Mouse (Mus musculus): ENCODE data around the gene Ipmk. TPM values are rescaled to one million over a fixed set of nuclear protein-coding genes. Genes with fewer than 3 reads are reported as not detected.

Gene Ipmk
- total RNA-seq, 2 experiments from 2014 or later, result 12.8 to 14.6 TPM

DNA sequence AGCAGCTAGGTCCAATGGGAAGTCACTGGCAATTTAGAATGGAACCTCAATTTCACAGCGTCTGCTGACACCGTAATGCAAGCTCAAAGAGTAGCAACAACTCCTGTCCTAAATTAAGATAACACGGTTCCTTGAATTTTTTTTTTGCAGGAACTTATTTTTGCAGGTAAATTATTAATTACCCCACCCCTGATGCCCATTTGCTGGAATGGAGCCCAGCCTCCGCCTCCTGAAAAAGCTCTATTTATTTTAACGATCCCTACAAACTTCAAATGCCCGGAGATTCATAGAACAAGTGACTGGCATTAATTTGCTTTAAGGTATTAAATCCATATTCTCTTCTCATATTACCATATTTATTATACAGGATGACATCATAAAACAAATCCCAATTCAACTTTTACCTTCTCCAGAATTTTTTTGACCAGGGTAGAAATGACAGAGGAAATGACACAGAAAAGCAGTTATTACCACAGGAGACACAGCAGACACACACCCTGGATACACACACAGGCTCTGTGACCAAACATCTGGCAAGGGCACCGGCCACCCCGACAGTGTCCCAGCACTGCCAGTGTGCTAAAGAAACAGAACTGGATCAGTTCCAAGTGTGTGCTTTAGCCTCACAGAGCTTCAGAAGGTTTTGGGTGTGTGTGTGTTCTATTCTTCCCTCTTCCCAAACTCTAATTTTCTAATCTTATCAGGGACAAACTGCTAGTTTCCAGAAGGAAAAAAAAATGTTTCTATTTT is 9.2 kb upstream of the Ipmk start:
- intact Hi-C loops (cut with DNase I), result no loop called here
- no peak for DNase-seq (ENCODE audit: low spot score)

DNA sequence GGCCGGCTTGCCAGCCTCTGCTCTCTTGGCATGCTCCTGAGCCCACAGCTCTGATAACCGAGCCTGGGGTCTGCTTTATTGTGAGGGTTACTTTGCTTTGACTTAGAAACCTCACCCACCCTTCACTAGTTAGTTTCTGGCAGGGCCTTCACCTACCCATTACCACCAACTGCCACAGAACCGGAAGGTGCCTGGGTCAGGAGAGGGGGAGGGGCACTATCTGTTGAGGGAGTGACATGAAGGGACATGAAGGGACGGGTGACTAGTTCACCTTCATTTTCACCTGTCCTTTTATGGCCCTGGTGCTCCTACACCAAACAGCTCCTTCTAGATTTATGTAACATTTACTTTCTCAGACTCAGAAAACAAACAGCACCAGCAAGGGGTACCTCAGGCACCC is 8.1 kb upstream of the Ipmk start:
- intact Hi-C loops (cut with DNase I), result no loop called here
- no peak for DNase-seq (ENCODE audit: low spot score)

DNA sequence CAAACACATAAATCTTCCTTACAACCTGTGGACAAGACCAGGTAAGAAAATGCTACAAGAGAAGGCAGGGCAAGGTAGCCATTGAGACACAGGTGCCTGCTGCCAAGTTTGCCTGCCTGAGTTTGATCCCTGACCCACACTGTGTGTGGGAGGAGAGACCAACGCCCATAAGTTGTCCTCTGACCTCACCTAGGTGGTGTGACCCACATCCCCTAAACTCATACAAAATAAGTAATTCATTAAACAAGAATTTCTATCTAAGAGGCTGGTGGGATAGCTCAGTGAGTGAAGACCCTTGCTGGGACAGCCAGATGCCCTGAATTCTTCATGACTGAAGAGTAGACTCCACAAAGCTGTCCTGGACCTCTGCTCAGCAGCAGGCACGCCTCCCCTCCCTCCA is 7.4 kb upstream of the Ipmk start:
- DNase-seq (ENCODE audit: low spot score), result no peak
- intact Hi-C loops (cut with DNase I), result no loop called here

DNA sequence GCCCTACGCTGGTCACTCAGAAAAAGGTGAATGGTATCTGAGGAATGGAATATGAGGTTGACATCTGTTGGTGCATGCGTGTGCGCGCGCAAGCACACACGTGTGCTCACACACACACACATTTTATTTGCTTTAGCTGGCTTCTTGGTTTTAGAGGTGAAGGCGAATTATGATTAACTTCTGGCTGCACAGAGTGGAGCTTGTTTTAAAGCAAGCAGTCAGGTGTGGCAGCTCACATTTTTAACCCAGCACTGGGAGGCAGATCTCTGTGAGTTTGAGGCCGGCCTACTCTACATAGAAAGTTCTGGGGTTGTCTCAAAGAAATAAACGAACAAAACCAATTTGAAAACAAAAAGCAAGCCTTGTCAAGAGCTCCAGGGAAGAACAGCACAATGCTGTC is 6.3 kb upstream of the Ipmk start:
- DNase-seq (ENCODE audit: low spot score), result no peak
- intact Hi-C loops (cut with DNase I), result no loop called here

DNA sequence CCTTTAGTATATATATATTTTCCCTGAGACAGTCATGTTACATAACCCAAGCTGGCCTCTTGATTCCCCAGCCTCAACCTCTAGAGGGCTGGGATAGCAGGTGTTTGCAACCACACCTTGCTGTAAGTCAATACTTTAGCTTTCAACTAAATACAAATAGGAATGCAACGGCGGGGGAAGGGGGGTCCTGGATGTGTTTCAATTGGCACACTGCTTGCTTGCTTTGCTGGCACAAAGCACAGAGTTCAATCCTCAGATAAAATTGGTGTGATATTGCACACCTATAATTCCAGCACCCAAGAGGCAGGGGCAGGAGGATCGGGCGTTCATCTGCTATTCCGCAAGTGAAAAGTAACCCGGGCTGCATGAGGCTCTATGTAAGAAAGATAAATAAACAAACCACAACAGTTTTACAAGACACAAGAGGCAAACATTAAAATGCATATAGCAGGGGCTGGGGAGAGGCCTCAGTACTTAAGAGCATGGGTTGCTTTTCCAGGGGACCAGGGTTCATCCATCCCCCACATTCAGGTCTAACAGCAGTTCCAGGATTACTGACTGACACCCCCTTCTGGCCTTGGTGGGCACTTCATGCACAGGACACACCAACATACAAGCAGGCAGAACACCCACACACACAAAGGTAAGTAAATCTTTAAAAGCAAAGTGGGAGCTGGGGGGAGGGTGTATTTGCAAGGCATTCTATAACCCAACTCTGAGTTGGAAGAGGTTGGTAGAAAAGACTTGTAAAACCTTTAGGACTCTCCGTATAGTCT is 5.3 kb upstream of the Ipmk start:
- intact Hi-C loops (cut with DNase I), result no loop called here
- DNase-seq (ENCODE audit: low spot score), result no peak

DNA sequence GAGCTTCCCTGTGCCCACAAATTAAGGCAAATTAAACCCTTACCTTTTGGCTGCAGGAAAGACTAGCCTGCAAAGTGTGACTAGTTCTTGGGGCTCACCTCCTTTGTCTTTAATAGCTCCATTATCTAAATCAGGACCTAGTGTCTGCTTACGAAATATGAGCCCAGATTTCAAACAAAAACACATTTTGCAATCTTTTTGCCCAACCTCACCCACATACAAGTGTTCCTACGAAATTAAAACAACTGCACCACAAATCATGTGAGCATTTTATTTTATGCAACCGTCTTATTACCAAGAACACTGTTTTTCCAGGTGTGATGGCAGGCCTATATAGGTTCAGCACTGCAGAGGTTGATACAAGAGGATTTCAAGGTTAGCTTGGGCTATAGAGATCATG is 4.4 kb upstream of the Ipmk start:
- no peak for DNase-seq (ENCODE audit: low spot score)
- intact Hi-C loops (cut with DNase I), result no loop called here

DNA sequence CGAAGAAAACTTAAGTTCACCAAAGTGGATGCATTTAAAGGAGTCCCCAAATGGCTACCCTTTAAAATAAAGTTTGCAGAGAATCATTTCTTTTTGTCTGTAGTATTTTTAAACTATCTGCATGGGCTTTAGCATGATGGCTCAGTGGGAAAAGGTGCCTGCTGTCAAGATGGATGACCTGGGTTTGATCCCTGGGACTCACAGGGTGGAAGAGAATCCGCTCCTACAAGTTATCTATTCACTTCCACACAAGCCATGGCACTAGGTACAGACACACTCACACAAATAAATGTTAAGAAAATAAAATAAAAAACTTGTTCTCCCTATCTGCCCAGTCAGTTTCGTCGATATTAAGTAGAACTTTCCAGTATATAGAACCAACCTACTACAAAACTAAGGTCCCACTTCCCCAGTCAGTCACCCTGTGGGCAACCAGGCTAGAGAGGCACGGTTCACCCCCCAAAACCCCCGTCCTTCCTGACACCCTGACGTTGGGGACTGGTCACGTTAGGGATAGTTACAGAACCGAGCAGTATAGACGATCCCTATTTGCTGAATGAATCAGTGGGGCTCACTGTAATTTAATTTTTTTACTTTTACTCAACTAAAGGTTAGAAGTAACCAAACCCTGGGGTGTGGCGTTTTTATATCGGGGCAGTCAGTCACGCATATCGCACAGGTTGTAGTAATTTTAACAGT is 3.8 kb upstream of the Ipmk start:
- DNase-seq (ENCODE audit: low spot score), result no peak
- intact Hi-C loops (cut with DNase I), result no loop called here

DNA sequence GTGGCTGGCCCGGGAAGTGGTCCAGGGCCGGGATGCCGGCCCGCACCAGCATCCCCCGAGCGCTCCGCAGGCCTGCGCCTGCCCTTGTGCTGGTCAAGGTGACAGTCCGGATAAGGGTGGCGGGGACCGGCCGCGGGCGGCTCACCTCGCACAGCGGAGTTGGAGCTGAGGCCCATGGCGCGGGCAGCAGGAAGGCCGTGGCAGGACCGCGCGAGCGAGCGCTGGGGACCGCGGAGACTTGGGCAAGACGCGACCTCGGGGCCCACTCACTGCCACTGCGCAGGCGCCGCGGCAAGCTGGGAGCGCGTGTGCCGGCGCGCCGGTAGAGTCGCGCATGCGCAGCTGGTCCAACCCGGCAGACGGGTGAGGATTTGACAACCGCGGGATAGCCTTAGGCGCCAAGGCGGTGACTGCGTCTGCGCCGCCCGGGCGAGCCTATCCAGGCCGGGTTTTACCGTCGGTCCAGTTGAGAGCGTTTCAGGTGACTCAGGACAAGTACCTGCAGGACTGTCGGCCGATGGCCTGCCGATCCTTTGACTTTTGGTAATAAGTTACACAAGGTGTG is 2.9 kb upstream of the Ipmk start, which contains the start of gene Cisd1:
TSS of gene Cisd1 (minus strand) at position 376 of the 565 bp plus-strand sequence.
- DNase-seq (ENCODE audit: low spot score), result peak; percentile 90
- intact Hi-C loops (cut with DNase I), result no loop called here

DNA sequence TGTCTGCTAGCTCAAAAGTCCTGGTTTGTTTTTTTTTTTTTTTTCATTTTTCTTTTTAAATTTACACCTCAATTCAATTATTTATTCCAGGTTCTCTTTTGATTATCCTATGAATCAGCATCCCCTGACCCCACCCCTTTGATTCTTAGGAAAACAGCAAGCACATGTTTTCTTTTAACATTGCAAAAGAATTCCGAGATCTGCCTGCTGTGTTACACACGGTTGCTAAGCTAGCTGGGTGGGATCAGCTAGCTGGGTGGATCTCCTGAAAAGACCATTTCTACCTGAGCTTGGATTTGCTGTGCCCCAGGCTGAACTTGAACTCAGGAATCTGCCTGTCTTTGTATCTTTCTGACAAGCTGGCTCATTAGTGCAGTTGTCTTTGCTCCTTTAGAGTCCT is 1.5 kb upstream of the Ipmk start:
- no peak for DNase-seq (ENCODE audit: low spot score)
- intact Hi-C loops (cut with DNase I), result no loop called here

DNA sequence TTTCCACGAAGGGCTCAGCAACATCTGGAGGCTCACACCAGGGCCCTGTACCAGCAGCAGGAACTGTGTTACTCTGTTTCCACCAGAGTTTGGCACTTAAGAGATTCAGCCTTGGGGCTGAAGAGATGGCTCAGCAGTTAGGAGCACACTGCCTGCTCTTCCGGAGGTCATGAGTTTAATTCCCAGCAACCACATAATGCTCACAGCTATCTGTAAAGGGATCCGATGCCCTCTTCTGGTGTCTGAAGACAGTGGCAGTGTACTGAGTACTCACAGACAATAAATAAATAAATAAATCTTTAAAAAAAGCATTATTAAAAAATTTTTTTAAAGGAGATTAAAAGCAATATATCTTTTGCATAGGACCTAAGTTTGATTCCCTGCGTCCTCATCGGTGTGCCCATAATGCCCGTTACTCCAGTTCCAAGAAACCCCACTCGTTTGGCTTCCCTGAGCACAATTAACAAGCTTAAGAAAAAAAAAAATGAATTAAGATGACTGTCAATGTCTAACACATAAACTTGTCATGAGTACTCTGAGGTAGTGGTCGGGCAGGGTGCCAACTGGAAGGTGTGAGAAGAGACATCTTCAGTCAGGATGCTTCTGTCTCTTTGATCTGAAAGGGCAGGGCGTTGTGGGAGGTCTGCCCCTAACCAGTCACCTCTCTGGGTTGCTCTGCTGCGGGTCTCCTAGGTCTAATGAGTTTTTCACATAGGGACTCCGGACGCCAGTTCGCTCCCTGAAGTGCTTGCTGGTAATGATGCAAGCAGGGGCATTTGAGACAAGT is 648 bp upstream of the Ipmk start:
- intact Hi-C loops (cut with DNase I), result no loop called here
- no peak for DNase-seq (ENCODE audit: low spot score)

DNA sequence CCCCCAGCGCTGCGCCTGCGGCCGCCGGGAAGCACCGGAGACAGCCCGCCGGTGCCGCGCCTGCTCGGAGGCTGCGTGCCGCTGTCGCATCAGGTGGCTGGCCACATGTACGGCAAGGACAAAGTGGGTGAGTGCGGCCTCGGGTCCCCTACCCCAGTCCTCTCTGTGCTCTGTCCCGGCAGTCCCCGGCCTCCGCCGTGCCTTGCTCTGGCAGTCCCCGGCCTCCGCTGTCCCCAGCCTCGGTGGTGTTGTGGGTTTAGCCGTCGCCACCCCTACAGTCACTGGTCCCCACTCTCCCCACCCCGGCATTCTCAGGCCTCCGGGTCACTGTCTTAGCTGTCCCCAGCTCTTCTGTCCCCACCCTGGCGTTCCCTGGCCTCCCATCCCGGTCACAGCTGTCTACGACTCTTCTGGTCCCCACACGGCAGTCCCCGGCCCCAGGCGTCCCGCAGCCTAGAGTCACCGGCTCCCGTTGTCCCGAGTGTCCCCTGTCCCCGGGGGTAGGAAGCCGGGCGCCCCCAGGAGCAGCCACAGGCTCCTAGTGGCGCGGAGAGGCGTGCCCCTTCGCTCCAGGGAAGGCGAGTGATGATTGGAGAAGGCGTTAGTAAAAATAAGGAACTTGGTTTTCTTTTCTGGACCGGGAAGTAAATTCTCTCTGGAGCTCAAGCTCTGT is 537 bp downstream of the Ipmk start:
- peak; percentile 28 for DNase-seq (ENCODE audit: low spot score)
- intact Hi-C loops (cut with DNase I), result no loop called here

DNA sequence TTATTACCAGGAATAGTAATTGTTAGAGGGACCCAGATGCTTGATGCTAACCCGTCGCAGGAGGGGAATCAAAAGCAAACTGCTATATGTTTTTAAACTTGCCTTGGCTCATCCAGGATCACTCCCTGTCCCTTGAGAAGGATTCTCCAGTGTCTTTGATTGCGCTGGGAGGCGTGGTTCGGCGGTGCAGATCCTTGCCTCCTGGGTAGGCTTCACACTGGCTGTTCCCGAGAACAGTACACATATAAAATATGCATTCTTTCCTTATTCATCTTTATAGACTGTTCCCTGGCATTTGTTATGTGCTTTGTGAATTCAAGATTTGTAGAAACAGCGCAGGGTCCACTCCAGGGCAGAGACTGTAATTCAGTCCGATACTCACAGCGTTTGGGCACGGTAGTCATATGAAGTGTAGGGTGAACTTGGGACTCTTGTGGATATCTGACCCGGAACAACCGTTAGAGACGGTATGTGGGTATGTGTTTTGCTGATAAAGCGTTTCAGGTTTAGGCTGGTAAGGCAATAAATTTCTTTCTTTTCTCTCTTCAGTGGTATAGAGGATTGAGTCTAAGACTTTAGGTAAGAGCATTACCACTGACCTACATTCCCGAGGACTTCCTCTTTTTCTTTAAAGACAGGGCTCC is 1.2 kb downstream of the Ipmk start:
- no peak for DNase-seq (ENCODE audit: low spot score)
- intact Hi-C loops (cut with DNase I), result no loop called here

DNA sequence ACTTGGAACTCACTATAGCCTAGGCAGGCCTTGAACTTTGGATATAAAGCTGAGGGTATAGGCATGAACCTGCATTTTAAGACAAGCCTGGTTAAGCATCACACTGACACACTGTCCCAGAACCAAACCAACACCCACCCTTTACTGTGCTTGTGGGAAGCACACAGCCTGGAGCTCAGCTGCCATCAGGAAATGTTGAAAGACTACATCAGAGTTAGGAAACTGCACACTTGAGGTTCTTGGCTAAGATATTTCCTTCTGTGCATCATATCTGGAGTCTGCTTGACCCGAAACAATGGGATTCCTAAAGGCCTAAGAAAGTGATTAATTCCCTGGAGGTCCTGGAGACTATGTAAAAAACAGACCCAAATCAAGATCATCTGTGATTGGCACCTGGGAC is 1.7 kb downstream of the Ipmk start:
- DNase-seq (ENCODE audit: low spot score), result no peak
- intact Hi-C loops (cut with DNase I), result no loop called here

DNA sequence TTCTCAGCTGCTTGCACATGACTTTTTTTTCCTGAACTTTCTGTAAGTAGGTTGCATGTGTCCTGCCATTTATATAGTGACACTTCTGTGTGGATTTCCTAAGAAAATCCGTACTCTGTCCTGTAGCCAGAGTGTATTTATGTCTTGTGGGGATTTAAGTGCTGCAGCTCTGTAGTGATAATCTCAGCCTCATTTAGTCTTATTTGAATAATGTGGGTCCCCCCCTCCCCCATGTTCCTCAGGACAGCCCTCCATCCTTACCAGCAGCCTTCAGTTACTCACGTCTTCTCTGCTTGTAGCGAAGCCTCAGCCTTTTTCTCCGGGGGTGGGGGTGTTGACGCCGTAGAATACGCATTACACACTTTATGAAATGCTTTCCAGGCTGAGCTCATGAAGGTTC is 3.7 kb downstream of the Ipmk start:
- DNase-seq (ENCODE audit: low spot score), result no peak
- intact Hi-C loops (cut with DNase I), result no loop called here

DNA sequence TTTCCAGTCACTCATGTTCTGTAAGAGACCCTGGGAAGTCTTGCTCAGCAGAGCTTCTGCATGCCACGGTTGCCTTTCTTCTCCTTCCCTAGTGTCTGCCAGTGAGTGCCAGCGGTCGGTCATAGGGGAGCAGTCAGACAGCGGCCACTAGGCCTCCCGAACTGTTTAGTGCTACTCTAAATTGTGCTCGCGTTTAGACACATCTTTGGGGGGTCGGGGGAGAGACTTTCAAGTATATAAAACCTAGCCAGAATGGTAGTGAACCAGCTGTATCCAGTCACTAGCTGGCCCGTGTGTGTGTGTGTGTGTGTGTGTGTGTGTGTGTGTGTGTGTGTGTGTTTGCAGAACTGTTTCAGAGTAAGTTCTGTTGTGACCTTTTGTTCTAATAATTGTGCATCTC is 6.3 kb downstream of the Ipmk start:
- intact Hi-C loops (cut with DNase I), result no loop called here
- DNase-seq (ENCODE audit: low spot score), result no peak

DNA sequence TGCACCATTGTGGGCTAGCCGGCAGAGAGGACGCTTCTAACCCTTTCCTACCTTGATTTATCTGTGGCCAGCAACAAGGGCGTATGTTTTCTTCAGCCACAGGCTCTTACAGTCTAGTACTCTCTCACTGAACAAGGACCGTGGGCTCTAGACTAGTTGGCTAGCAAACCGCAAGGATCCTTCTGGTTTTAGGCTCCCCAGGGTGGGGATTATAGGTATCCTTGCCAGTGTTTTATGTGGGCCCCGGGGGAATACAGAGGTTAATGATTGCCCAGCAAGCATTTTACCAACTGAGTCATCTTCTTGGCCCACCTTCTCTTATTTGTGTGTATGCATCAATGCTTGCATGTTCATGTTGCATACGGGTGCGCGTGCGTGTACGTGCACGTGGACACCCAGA is 7.4 kb downstream of the Ipmk start:
- intact Hi-C loops (cut with DNase I), result no loop called here
- DNase-seq (ENCODE audit: low spot score), result no peak

DNA sequence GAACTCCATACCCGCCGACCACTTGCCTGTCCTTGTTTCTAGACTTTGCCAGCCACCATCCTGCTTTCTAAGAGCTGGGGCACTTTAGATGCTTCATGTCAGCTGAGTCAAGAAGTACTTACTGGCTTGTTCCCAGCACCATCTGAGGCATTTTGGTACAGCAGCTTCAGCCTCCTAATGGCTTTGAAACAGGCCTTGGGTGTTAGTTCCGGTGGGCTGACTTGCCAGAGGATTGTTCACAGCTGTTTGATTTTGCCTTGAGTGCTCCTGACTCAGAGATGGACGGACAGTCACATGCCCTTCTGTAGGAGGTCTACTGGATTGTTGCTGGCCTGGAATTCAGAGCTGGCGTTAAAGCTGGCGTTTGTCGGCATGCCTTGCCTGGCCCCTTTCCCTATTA is 13.5 kb downstream of the Ipmk start:
- DNase-seq (ENCODE audit: low spot score), result no peak
- intact Hi-C loops (cut with DNase I), result loop anchor here (5.0 kb wide), 1 partner anchor 34 kb away; no protein-coding TSS in a partner anchor

DNA sequence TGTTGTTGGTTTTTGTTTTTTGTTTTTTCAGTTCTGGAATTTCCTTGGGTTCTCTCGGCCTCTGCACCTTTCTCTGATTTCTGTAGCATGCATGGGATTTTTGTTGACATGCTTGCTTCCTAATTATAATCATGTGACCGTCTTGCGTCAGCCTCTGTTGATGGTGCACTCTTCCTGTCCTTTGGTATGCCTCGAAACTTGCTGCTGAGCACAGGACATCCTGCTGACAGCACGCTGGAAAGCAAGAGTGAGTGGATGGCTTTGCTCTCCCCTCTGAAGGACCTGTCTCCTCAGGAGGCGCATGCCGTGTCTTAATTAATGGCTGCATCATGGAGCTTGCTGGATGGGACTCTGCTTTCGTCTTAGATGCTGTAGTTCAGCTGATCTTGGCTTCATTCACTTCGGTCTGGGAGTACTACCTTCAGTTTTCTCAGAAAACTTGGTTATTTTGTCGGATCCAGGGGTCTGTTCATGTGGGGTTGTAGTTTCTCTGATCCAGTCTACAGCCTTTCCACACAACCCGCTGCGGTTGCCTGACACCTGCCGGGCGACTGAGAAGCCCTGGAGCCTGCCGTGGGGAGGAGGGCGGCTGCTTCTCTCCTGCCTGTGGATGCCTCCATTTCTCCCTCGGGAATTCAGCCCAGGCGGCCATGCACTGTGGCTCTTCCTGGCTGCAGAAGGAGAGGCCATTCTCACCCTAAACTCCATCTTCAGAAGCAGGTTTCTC is 14.4 kb downstream of the Ipmk start:
- DNase-seq (ENCODE audit: low spot score), result no peak
- intact Hi-C loops (cut with DNase I), result loop anchor here (5.0 kb wide), 1 partner anchor 35 kb away; no protein-coding TSS in a partner anchor
